Mouse (Mus musculus) small intestine, adult 2 months (tissue): ENCODE measurements around the gene Wrap53.

Source experiments
- CTCF ChIP-seq: fragments of 200-500 bp; IDR thresholded peaks from 2 replicates; pipeline ENCODE4 v1.5.1; 2012; ENCODE audit warnings: low read depth, mild to moderate bottlenecking, control low read depth, inconsistent platforms, low read length, moderate library complexity, mixed read lengths; ENCODE audit not compliant: insufficient replicate concordance, insufficient read length; ENCODE audit errors: extremely low read depth
- POLR2A ChIP-seq: fragments of 200-500 bp; IDR thresholded peaks from 2 replicates; pipeline ENCODE4 v1.6.1; 2012; ENCODE audit warnings: low read depth, mild to moderate bottlenecking, control low read depth, inconsistent platforms, low read length, moderate library complexity

DNA sequence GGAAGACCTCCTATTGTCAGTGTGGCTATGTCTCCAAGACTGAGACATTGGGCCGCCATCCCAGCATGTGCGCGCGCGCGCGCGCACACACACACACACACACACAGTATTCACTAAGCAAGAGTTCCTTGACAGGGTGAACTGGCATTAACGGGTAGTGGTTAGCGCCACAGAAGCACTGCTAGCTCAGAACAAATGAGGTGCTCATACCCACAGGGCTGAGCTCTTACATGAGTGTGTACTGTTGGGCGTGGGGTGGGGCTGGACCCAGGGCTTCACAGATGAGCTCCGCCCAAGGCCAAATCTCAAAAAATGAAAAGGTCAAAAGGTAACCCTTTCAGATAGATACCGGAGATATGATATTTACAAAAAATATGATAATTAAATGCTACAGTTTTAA, 4.9 kb upstream of the Wrap53 start:
- TF ChIP-seq POLR2A = no peak
- TF ChIP-seq CTCF = no peak
